Mouse (Mus musculus): ENCODE data around the gene Ifnl2.

- no peak for TF ChIP-seq CTCF (IDR thresholded peaks at IDR 0.05; ENCODE audit: control insufficient read depth, insufficient read depth, low read length)
- no peak for TF ChIP-seq POLR2A (IDR thresholded peaks at IDR 0.05; ENCODE audit: borderline replicate concordance, control insufficient read depth, low read depth, low read length)
Observed at GRCm38 (mm10) chr7:28476191-28476590, 34.1 kb downstream of the Ifnl2 start.

All from bone marrow, adult 2 months (tissue).